Mouse (Mus musculus) liver, embryonic 14.5 days (tissue): Measurements from ENCODE around the gene Sema3c.

Source experiments
- CTCF ChIP-seq: IDR thresholded peaks from 2 replicates; pipeline ENCODE4 v1.5.1; 2016; ENCODE audit warnings: antibody characterized with exemption, low read depth, control low read depth
- EP300 ChIP-seq: IDR thresholded peaks from 2 replicates; pipeline ENCODE4 v1.6.1; 2016; ENCODE audit warnings: antibody characterized with exemption, low read depth

DNA sequence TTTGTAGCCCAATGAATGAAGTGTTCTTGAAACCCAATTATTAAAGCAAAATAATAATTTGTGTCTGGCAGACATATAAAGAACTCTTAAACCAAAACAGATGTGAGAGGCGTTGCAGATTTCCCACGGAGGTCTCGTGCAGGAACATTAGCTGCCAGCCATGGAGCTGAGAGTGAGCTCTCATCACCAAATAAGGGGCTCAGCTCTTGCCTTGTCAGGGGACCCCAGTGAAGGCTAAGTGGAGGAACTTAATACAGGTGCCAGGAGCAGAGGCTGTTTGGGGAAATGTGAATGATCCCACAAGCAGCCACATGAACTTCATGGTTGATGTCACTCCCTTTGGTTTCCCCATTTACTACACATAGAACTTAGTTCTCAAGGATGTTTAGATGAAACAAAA is 55.5 kb downstream of the Sema3c start:
- TF ChIP-seq CTCF (no peak), EP300 (no peak)
